Mouse (Mus musculus): Measurements from ENCODE around the gene Top3a.
A peak's percentile ranks its signal among the peaks of the same experiment; 100 is the strongest.
"Not testable (repeated sequence)": the region's sequence is repeated elsewhere in the genome, so short reads cannot be mapped to it uniquely, and the experiment has no call there.

Gene Top3a

DNA sequence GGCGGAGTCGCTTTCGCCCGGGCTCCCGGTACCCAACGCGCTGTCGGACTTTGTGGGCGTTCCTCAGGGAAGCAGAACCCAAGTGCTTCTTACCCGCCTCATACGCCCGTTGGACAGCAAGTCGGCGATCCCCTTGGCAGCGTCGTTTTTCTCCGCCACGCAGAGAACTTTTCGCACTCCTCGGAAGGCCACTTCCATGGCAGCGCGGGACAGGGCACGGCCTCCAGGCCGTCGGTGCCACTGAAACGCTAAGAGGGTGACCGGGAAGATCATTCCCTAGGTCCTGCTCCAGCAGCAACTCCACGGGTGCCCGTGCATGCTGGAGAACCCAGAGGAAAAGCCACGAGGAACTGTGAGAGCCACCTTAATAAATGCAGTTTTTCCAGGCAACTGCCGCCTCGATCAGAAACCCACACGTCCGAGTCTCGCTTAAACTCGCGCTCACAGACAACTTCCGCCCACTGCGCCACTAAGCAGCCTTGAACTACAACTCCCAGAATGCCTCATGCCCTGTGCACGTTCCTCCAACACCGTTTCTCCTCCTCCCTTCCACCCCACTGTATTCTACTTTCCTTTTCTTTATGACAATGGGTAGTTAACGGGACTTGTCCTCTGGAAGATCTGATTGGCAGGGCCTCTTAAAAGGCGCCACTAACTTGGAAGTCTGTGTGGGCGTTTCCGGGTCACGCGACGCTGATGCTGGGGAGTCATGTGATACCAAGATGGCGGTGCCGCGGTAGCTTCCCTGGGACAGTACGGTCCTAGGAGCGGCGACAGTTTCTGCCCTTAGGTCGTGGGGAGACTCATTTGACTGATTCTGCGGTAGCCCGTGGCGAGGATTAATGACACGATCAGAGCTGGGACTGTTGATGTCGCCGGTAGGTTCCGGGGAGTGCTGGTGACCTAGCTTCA lies at the start of gene Top3a, which contains the start of gene Smcr8:
Top3a (minus strand) TSS at position 537 of the 912 bp plus-strand sequence.
Smcr8 (plus strand) TSS at position 696 of the 912 bp plus-strand sequence.
- DNase-seq: peak; percentile 72 to 77

DNA sequence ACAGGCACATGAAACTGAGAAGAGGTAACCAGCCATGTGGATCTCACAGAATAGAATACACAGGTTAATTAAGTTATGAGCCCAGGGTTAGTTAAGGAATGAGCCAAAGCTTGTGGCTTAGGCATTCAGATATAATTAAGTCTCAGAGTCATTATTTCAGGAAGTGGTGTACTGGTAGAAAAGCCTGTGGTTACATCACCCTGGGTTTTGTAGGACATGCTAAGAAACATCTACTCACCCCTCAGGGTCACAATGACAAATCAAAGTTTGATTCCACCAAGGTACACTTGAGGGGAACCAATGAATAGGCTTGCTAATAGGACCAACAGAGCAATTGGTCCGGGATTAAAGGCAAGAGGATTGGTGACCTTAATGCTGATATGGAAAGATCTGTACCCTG lies 49.5 kb upstream of the Top3a start:
- DNase-seq: no peak

DNA sequence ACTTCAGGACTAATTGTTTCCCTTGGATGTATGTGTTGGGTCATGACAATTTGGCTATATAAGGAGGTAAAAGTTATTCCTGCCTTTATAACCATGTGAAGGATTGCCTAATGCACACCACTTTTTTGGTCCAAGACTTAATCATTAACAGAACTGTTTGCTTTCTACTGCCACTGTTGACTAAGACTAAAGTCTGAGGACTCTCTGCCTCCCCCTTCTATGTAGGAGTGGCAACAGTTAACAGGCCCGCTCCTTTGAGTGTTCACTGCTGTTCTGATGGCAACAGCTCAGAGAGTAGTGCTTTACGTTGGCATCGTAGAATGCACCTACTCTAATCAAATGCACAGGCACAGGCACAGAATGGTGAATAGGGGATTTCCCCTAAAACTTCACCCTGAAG lies 48.0 kb upstream of the Top3a start:
- no peak for DNase-seq

DNA sequence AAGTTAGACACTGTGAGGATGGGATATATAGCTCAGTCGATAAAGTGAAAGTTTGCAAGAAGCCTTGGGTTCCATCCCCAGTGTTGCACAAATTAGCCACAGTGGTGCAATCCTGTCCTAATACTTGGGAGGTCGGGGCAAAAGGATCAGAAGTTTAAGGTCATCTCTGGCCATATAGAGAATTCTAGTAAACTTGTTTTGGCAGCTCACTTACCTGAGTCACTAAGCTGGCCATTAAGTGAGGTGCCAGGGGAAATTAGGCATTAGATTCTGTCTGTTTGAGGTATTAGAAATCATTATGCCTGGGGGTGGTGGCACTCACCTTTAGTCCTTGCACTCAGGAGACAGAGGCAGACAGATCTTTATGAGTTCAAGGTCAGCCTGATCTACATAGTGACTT lies 46.6 kb upstream of the Top3a start:
- DNase-seq: no peak

DNA sequence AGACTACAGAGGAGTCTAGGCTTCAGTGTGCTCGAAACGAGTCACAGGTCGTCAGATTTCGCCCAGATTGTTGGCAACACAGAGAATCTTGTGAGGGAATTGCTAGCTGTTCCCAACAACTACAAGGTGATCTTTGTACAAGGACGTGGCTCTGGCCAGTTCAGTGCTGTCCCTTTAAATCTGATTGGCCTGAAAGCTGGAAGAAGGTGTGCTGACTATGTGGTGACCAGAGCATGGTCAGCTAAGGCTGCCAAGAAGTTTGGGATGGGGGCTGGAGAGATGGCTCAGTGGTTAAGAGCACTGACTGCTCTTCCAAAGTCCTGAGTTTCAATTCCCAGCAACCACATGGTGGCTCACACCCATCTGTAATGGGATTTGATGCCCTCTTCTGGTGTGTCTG lies 39.2 kb upstream of the Top3a start:
- DNase-seq: no peak

DNA sequence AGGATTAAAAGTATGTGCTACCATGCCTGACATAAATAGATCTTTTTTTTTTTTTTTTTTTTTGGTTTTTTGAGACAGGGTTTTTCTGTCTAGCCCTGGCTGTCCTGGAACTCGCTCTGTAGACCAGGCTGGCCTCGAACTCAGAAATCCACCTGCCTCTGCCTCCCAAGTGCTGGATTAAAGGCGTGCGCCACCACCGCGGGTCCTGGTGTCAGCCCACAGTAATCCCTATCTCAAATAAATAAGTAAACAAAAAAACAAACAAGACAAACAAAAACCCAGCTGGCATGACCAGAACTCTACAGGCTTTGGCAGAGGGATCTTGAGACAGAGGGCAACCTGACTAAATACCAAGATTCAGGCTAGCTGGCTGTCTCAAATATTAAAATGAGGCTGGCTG lies 34.5 kb upstream of the Top3a start, which contains the start of gene Shmt1:
Shmt1 (minus strand) TSS at position 101 of the 400 bp plus-strand sequence.
- not testable (repeated sequence) for DNase-seq

DNA sequence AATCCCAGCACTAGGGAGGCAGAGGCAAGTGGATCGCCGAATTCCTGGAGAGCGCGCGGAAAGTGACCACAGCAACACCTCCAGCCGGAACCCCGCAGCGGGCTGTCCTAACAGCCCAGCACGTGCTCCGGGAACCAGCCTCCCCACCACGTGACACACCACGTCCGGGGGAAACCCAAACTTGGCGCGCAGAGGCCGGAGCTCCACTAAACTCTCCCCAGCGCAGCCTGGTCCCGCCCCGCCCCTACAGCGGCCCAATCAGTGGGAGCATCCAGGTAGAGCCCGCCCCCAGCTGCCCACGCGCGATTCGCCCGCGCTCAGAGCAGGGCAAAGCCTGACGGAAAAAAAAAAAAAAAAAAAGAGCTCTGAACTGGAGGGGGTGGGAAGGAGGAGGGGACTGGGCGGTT lies 33.9 kb upstream of the Top3a start:
- peak; percentile 92 to 93 for DNase-seq

DNA sequence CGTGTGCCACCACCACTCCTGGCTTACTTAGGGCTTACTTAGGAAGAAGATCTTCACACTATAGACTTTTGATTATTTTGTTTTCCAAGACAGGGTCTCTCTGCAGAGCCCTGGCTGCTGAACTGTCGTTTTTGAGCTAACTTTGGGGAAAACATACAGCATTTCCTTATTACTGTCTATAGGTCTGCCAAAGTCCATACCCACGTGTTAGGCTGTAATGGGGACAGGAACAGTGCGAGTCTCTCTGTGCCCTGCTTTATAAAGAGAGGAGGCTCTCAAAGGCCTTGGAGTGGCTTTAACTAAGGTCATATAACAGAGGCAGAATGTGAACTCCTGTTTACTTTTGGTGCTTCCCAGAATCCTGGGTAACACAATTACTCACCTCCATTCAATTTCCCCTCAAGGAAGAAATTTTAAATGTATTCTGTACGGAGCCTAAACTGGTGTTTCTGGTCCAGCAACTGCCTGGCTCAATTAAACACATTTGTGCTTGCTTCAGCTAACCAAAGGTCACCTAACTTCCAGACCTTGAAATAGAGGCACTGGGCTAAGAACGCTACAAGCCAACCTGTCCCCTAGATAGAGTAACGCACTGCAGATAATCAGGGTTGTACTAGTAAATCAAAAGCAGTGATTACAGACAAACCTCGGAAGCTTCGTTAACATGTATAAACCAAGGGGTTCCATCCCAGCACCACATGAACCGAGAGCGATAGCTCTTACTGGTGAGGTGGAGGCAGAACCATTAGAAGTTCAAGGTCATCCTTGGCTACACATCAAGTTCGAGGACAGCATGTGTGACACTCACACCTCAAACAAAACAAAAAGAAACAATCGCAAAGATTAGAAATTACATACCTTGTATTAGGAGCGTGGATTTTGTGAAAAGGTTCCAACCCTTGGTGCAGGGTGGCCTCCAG lies 33.1 kb upstream of the Top3a start:
- no peak for DNase-seq

DNA sequence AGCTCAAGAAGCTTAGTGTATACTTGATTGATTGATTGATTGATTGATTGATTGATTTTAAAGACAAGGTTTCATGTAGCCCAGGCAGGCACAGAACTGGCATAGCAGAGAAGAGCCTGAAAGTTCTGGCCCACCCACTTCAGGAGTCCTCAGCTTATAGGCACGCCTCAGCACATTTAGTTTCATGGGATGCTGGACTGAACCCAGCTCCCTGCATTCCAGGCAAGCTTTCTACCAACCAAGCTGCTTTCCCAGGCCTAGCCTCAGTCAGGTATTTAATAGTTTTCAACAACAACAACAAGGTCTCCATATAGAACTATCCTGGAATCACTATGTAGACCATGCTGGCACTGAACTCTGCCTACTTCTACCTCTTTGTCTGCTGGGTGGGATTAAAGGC lies 32.4 kb upstream of the Top3a start:
- no peak for DNase-seq

DNA sequence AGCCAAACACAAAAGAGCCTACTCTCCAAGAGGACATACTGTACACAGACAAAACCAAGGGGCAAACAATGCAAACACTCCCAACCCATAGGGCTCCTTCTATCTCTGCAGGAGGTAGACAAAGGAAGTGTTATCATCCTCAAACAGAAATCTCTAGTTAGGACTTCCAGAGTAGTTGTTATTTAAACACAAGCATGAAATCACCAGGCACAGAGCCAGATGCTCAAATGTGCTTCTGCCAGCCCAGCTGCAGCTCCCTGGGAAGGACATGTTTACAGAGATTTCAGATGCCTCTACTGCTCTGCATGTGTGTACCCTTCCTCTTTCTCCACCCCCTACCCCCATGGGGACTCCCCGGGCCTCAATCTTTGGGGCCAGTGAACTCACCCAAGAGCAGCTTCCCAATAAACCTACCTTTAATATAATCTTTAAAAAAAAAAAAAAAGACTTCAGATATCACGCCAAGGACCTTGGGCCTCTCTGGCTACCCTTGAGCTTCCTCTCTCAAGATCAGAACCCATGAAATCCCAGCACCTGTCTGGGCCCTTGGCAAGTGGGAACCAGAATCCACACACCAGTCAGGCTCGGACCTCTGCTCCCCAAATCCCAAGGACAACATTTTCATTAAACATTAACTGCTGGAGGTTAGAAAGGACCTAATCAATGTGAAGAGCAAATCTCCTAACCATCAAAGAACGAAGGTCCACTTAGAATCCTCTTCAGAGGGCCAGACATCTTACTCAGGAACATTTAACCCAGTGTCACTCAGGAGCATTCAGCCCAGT lies 31.3 kb upstream of the Top3a start:
- no peak for DNase-seq

DNA sequence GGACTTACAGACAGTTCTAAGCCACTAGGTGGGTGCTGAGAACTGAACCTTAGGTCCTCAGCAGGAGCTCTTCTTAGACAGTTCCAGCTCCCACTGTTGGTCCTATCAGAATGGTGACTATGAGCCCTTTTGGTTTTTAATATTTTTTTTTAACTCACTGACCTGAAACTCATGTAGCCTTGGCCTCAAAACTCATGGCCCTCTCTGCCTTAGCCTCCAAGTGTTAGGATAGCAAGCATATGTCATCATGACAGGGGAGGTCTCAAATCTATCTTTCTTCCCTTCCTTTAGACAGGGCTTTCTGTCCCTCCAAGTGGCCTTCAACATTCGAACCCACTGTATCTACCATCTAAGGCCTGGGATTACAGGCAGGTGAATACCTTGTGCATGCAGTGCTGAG lies 23.7 kb upstream of the Top3a start:
- no peak for DNase-seq

DNA sequence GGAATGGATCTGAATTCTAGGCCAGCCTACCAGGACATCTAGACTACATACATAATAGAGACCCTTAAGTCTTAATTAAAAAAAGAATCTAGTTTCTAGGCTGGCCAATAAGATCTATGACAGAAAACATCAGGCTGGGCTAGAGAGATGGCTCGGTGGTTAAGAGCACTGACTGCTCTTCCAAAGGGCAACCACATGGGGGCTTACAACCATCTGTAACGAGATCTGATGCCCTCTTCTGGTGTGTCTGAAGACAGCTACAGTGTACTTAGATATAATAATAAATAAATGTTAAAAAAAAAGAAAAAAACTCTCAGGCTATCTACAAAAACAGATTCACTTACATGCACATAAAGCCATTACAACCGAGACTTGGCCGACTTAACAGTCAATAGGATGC lies 22.8 kb upstream of the Top3a start:
- no peak for DNase-seq

DNA sequence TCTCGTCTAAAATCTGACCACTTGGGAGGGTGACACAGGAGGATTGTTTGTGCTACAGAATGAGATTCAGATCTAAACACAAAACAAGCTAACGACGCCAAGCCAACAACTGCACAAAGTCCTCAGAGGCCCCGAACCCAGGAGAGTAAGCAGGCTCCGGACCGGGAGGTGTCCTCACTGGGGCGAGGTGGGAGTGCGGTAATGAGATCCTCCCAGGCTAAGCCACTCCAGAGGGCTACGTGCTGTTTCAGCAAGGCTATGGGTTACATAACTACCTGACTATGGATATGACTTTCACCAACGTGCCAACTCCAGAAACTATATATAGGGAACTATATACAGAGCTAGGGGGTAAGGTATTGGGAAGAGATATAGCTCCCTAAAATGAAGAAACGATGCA lies 19.2 kb upstream of the Top3a start:
- DNase-seq: no peak

DNA sequence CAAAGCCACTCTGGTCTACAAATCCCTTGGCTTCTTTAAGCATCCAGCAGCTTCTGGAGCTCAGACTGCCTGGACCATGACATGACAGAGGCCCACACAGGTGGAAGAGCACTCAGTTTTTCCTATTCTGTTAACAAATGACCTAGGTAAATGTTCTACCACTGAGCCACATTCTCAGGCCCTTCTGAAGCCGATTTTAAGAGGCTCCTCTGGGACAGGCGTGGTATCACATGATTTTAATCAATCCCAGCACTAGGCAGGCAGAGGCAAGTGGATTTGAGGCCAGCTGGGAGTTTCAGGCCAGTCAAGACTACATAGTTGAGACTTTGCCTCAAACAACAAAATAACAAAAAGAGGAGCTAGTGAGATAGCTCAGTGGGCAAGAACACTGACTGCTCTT lies 13.3 kb upstream of the Top3a start:
- no peak for DNase-seq

DNA sequence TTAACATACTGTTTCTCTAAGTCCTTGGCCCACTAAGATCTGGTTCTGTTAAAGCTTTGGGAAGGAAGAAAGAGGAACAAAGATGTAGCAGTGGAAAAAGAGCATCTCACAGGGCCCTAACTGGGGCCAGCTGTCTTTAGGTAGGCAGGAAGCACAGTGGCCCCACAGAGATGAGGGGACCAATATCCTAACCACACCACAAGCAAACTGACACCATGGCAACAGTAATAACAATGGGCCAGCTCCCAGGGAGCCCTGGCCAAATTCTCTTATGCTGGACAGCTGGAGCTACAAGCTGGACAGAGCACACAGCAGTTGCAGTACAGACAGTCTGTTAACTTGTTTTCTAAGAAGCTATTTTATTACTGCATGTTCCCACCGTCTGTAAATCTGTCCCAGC lies 10.4 kb upstream of the Top3a start:
- no peak for DNase-seq

DNA sequence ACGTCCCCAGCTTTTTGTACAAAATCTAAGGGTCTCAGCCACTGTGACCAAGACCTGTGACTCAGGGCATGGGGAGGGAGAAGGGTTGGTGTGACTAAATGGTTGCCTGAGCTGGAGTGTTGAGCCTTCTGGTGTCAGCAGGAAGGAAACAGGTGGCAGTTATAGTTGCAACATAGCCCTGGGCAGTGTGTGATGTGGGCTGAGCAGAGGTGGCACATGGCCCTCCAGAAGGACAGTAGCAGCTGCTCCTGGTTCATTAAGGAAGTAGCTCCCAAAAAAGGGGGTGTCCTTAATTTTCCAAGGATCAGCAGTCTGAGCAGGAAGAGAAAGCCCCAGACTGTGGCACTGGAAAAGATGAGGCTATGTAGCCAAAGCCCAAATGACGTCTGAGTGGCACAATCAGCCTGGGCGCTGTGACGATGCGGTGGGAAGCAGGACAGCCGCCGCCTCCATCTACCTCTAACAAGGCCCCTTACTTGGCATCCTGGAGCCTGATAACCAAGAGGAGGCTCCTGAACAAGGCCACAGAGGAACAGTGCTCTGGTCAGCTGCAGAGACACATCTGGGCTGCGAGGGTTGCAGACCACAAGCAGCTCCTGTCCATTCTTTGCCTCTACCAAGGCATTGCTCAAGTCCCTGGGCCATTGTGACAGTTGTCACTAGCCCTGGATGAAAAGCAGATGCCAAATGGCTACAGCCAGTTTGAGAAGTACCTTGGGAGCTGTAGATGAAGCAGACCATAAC lies 7.2 kb upstream of the Top3a start:
- DNase-seq: no peak

DNA sequence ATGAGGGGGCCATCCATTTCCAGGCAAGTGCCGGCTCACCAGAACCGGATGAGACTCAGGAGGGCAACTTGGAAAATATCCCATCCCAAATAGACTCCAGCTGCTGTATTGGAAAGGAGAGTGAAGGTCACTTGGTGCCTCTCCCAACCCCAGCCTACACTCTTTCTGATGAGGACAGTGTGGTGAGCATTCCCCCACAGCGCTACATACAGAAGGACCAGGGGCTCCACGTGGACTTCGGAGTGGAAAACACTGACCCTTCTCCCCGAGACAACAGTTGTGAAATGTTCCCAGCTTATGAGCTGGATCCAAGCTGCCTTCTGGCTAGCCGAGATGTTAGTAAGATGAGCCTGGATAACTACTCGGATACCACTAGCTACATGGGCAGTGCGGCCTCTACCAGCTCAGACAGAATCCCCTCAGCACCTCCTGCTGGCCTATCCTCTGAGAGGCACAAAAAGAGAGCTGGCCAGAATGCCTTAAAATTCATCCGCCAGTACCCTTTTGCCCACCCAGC lies 2.6 kb upstream of the Top3a start:
- DNase-seq: no peak

DNA sequence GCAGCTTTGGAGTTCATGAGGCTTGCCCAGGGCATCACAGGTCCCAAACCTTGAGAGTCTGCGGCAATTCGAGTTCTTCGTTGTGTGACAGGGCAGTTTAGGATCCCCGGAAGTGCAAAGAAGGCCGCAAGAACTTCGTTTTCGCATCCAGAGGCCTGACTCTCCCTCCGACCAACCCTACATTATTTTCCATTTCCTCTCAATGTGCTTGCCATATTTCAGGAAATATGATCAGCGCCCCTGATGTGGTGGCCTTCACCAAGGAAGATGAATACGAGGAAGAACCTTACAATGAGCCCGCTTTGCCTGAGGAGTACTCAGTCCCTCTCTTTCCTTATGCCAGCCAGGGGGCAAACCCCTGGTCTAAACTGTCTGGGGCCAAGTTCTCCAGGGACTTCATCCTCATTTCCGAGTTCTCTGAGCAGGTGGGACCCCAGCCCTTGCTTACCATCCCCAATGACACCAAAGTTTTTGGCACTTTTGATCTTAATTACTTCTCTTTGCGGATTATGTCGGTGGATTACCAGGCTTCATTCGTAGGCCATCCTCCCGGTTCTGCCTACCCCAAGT lies 721 bp upstream of the Top3a start:
- no peak for DNase-seq

DNA sequence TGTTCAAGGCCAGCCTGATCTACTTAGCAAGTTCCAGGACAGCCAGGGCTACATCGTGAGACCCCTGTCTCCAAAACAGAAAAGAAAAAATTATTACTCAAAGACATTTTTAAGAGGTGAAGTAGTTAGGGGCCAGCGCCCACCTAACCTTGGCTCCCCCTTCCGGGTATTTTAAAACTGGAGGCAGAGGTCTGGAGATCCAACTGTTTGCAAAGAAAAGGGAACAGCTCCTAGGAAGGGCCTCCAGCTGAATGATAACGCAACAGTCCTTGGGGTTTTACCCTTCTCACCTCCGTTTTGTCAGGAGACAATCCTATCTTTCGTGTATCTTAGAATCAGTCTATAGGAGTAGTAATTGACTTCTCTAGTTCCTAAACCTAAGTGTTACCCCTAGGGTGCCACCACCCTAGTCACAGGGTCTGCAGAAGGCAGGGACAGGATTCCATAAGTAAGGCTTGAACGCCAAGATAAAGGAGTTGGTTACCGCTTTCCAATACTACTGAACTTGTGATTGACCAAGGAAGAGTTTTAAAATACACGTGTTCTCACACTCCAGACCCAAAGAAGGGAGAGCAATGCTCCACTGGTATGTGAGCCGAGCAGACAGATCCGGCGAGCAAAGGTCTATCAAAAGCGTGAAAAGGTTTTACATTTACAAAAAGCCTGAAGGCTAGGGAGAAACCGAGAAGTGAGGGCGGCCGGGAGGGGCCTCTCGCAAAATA lies 897 bp downstream of the Top3a start:
- no peak for DNase-seq

DNA sequence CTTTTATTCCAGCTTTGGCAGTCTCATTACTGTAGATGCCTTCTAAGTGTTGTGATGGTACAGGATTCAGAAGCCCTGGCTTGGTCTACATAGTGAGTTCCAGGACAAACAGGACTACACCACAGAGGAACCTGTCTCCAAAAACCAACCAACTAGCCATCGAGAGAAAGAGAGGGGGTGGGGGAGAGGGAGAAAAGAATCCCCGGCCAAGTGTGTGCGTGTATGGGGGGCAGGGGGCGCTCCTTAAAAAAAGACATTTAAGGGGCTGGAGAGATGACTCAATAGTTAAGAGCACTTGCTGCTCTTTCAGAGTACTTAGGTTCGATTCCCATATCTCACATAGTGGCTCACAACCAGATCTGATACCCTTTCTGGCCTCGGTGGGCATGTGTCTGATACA lies 1.6 kb downstream of the Top3a start:
- DNase-seq: no peak

DNA sequence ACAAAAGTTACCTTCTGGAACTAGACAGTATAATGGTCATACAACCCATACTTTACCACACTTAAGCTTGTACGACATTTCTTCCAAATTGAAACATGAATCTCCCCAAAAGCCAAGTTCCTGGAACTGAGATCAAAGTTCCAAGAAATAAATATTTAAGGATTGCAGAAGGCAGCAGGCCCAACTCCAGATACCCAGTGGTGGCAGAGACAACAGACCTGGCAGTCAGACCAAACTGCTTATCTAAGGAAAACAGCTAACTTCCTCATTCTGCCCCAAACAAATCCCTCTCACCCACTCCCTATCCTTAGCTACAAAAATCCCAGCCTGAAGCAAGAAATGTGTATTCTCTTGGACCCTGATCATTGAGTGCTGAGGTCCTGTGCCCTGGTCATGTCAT lies 2.3 kb downstream of the Top3a start:
- no peak for DNase-seq

All from spleen, adult 18-20 months (tissue).